Mouse (Mus musculus): Measurements from ENCODE around the gene Cnksr3. TPM values are rescaled to one million over a fixed set of nuclear protein-coding genes. Genes with fewer than 3 reads are reported as not detected.

The Cnksr3 gene
- polyA plus RNA-seq (2015; fragmentation: Nextera tagmentation; extraction: Ambion mirVana), result 5.9 and 6.3 TPM in 2 replicates

- peak; percentile 87 for ATAC-seq (ENCODE audit: extremely low read depth, insufficient number of reproducible peaks, low FRiP score, low TSS enrichment)
- Histone ChIP-seq H3K36me3 (no peaks in the 10 kb centered on the region), H3K27me3 (replicated peaks) (no peaks in the 10 kb centered on the region), H3K4me2 (peak within 1 kb of the TSS; percentile 71), H3K9me3 (no peaks in the 10 kb centered on the region), H3K4me3 (peak within 1 kb of the TSS; percentile 69), H3K9ac (peak within 1 kb of the TSS; percentile 88), H3K4me1 (peaks cover 52% of the 10 kb centered on the region), H3K27ac (replicated peaks) (peak within 1 kb of the TSS; percentile 94)
- WGBS, result under 1% methylated on average over 71 of the region's 74 CpGs
Observed at GRCm38 (mm10) chr10:7211696-7212482, at the start of gene Cnksr3. Gene Cnksr3, minus strand, starts transcription at chr10:7212237.

GRCm38 (mm10) chr10:7260166-7261108, 48.4 kb upstream of the Cnksr3 start:
- no peak for ATAC-seq (ENCODE audit: extremely low read depth, insufficient number of reproducible peaks, low FRiP score, low TSS enrichment)
- H3K36me3 ChIP-seq, result no peaks in the 10 kb centered on the region
- no peaks in the 10 kb centered on the region for H3K27me3 ChIP-seq (replicated peaks)
- no peak overlapping the region for H3K9ac ChIP-seq
- 52% methylated on average over 10 of the region's 10 CpGs for WGBS
- no peak overlapping the region for H3K4me2 ChIP-seq
- no peak overlapping the region for H3K27ac ChIP-seq (replicated peaks)
- H3K4me3 ChIP-seq, result no peak overlapping the region
- H3K9me3 ChIP-seq, result no peaks in the 10 kb centered on the region
- H3K4me1 ChIP-seq, result no peaks in the 10 kb centered on the region

DNA sequence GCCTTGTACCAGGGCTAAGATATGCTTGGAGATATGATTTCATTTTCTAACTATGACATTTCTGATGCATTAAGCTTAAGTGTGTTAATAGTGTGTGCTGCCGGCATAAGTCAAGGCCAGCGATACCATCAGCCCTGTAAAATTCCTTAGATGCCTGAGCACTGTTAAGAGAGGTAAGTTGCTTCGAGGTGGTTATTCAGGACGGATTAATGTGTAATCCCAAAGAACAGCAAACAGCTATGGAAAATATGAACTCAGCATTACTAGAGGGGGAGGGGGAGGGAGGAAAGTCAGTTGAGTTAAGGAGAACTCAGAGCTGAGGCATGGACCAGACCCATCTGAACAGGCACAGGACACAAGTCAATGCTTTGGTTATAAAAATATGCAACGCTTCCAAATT, 46.6 kb upstream of the Cnksr3 start:
- no peak overlapping the region for H3K4me3 ChIP-seq
- no peaks in the 10 kb centered on the region for H3K36me3 ChIP-seq
- no peak overlapping the region for H3K4me2 ChIP-seq
- no peaks in the 10 kb centered on the region for H3K4me1 ChIP-seq
- no peak overlapping the region for H3K9ac ChIP-seq
- no peaks in the 10 kb centered on the region for H3K27me3 ChIP-seq (replicated peaks)
- ATAC-seq (ENCODE audit: extremely low read depth, insufficient number of reproducible peaks, low FRiP score, low TSS enrichment), result no peak
- no peak overlapping the region for H3K27ac ChIP-seq (replicated peaks)
- H3K9me3 ChIP-seq, result no peaks in the 10 kb centered on the region
- WGBS, result 57% methylated on average over 5 of the region's 5 CpGs

GRCm38 (mm10) chr10:7250455-7250854, 38.4 kb upstream of the Cnksr3 start:
- Histone ChIP-seq H3K36me3 (no peaks in the 10 kb centered on the region), H3K27ac (replicated peaks) (no peak overlapping the region), H3K4me2 (no peak overlapping the region), H3K9me3 (no peaks in the 10 kb centered on the region), H3K4me1 (no peaks in the 10 kb centered on the region), H3K27me3 (replicated peaks) (no peaks in the 10 kb centered on the region), H3K4me3 (no peak overlapping the region), H3K9ac (no peak overlapping the region)
- WGBS, result 69% methylated on average over 2 of the region's 2 CpGs
- no peak for ATAC-seq (ENCODE audit: extremely low read depth, insufficient number of reproducible peaks, low FRiP score, low TSS enrichment)

DNA sequence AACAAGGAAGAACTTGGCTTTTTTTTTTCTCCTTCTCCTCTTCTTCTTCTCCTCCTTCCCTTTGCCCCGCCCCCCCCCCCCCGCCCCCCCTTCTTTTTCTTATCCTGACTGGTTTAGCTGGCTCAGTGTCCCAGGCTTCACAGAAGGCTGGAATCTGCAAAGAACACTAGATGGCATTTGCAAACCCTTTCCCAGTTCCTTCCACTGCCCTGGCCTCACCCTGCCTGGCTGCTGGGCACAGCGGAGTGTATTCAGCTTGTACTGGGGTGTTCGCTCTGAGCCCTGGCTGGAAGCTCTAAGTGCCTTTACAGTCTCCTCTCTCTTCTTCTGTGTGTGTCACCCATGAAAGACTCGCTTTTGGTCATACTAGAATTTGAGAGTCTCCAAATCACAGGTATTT, 22.6 kb upstream of the Cnksr3 start:
- no peak overlapping the region for H3K4me2 ChIP-seq
- no peaks in the 10 kb centered on the region for H3K9me3 ChIP-seq
- no peak overlapping the region for H3K4me3 ChIP-seq
- H3K4me1 ChIP-seq, result no peaks in the 10 kb centered on the region
- no peaks in the 10 kb centered on the region for H3K27me3 ChIP-seq (replicated peaks)
- no peak for ATAC-seq (ENCODE audit: extremely low read depth, insufficient number of reproducible peaks, low FRiP score, low TSS enrichment)
- no peak overlapping the region for H3K27ac ChIP-seq (replicated peaks)
- no peaks in the 10 kb centered on the region for H3K36me3 ChIP-seq
- no peak overlapping the region for H3K9ac ChIP-seq
- 26% methylated on average over 5 of the region's 5 CpGs for WGBS

DNA sequence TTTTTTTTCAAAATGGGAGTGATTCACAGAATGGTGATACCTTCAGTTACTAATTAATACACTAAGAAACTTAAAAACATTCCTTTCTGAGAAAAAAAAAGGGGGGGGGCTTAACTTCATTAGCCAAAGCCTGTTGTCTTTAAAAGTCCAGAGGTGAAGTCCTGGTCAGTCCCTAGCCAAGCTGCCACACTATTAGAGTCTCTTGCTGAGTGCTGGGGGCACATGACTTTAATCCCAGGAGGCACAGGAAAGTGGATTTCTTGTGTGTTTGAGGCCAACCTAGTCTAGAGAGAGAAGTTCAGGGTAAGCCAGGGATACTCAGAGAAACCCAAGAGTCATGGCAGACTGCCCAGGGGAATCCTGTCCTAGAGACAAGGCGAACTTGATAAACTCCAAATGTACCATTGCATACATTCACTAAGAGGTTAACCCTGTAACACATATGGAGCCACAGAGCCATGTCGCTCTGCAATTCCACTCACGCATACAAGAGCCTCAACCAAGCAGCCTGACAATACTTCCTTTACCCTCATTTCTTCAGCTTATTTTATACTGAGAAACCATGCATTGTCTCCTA, 5.6 kb upstream of the Cnksr3 start:
- no peaks in the 10 kb centered on the region for H3K36me3 ChIP-seq
- no peak overlapping the region for H3K4me3 ChIP-seq
- ATAC-seq (ENCODE audit: extremely low read depth, insufficient number of reproducible peaks, low FRiP score, low TSS enrichment), result no peak
- no peak overlapping the region for H3K4me2 ChIP-seq
- H3K9ac ChIP-seq, result no peak overlapping the region
- H3K27me3 ChIP-seq (replicated peaks), result no peaks in the 10 kb centered on the region
- 69% methylated on average over 3 of the region's 3 CpGs for WGBS
- H3K4me1 ChIP-seq, result peaks cover 19% of the 10 kb centered on the region
- no peaks in the 10 kb centered on the region for H3K9me3 ChIP-seq
- no peak overlapping the region for H3K27ac ChIP-seq (replicated peaks)

GRCm38 (mm10) chr10:7214718-7215117, 2.7 kb upstream of the Cnksr3 start:
- 66% methylated on average over 4 of the region's 4 CpGs for WGBS
- no peak for ATAC-seq (ENCODE audit: extremely low read depth, insufficient number of reproducible peaks, low FRiP score, low TSS enrichment)
- Histone ChIP-seq H3K36me3 (no peaks in the 10 kb centered on the region), H3K4me2 (no peak overlapping the region), H3K4me1 (peaks cover 30% of the 10 kb centered on the region), H3K27ac (replicated peaks) (no peak overlapping the region), H3K9ac (no peak overlapping the region), H3K4me3 (no peak overlapping the region), H3K9me3 (no peaks in the 10 kb centered on the region), H3K27me3 (replicated peaks) (no peaks in the 10 kb centered on the region)

DNA sequence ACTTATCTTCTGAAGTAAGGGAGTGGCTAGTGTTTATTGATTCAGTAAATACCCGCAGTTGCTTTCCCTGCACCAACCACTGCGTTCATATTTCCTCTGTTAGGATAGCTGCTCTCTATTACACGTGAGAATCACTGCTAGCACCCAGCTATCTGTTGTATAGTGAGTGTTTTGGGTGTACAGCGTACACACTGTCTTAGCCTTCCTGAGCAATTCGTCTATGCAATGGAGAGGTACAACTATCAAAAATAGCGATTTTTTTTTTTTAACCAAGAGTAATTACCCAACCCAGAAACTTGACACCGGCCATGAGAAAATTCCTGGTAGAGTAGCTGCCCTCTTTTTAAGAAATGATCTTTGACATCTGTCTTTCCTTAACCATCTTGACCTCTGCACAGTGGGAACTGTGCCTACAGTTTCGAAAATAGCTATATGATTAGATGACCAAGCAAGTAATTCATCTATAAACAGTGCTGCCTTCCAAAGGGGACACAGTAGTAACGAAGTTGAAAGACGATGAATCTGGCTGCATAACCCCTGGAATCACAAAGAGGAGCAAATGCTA, 1.1 kb upstream of the Cnksr3 start:
- H3K4me3 ChIP-seq, result peak overlapping the region; percentile 69
- 52% methylated on average over 10 of the region's 10 CpGs for WGBS
- peak overlapping the region; percentile 94 for H3K27ac ChIP-seq (replicated peaks)

DNA sequence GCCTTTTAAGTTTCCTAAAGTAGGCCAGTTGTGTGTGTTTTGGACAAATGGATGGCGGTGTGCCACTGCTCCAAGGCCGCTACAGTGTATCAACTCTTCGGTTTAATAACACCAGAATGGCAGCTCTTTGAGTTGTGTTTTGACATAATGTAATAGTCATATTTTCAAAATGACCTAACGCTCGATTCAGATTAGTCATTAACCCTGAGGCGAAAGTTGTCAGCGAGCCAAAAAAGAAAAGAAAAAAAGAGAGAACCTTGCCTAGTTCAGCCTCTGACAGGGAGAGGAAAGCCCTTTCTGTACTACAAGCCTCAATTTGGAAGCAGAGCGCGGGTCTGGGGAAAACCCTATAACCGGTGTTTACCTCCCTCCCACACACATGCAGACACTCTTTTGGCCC, 500 bp upstream of the Cnksr3 start:
- no peaks in the 10 kb centered on the region for H3K9me3 ChIP-seq
- H3K27ac ChIP-seq (replicated peaks), result peak overlapping the region; percentile 94
- H3K27me3 ChIP-seq (replicated peaks), result no peaks in the 10 kb centered on the region
- H3K4me1 ChIP-seq, result peaks cover 46% of the 10 kb centered on the region
- H3K36me3 ChIP-seq, result no peaks in the 10 kb centered on the region
- peak overlapping the region; percentile 71 for H3K4me2 ChIP-seq
- WGBS, result 14% methylated on average over 10 of the region's 10 CpGs
- peak overlapping the region; percentile 79 for H3K9ac ChIP-seq
- ATAC-seq (ENCODE audit: extremely low read depth, insufficient number of reproducible peaks, low FRiP score, low TSS enrichment), result no peak
- peak overlapping the region; percentile 69 for H3K4me3 ChIP-seq

More for the DNA sequence above, 1.1 kb upstream of the Cnksr3 start:
- Histone ChIP-seq H3K36me3 (no peaks in the 10 kb centered on the region), H3K4me2 (peak overlapping the region; percentile 71), H3K27me3 (replicated peaks) (no peaks in the 10 kb centered on the region), H3K4me1 (peaks cover 45% of the 10 kb centered on the region), H3K9ac (peak overlapping the region; percentile 79), H3K9me3 (no peaks in the 10 kb centered on the region)
- ATAC-seq (ENCODE audit: extremely low read depth, insufficient number of reproducible peaks, low FRiP score, low TSS enrichment), result no peak

DNA sequence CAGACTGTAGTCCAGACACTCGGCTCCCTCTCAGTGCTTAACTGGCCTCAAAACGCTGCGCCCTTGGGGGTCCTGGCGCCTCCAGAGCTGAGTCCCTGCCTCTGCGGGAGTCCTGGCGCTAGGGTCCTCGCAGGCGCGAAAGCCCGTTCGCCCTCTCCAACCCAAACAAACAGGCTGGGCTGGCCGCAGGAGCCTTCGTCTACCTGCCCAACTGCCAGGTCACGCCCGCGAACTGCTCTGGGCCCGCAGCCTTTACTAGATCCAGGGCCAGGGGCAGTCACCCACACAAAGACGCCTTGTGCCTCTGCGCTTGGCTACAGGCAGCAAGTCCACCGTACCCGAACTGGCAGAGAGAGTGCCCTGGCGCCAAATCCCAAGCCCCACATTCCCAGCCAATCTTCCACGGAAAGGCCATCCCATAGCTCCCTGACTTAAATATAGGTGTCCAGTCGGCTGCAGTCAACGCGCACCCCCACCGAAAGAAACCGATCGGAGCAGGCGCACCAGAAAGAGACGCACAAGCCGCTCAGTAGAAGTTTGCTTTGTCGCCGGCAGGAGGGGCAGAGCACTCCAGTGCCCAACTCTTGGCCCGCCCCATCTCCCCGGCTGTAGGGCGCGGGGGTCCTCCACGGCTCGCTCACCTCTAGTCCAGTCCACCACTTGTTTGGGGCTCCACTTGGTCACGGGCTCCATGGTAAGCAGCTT, 894 bp downstream of the Cnksr3 start:
- Histone ChIP-seq H3K36me3 (no peaks in the 10 kb centered on the region), H3K4me1 (peaks cover 56% of the 10 kb centered on the region), H3K4me2 (peak overlapping the region; percentile 71), H3K4me3 (peak overlapping the region; percentile 69), H3K9ac (peak overlapping the region; percentile 88), H3K27ac (replicated peaks) (peak overlapping the region; percentile 94), H3K9me3 (no peaks in the 10 kb centered on the region), H3K27me3 (replicated peaks) (no peaks in the 10 kb centered on the region)
- under 1% methylated on average over 41 of the region's 41 CpGs for WGBS
- peak; percentile 53; the same call in 1 of the 2 replicates for ATAC-seq (ENCODE audit: extremely low read depth, insufficient number of reproducible peaks, low FRiP score, low TSS enrichment)
